Mouse (Mus musculus) midbrain, embryonic 12.5 days (tissue): ENCODE data around the gene Syce3. TPM values are rescaled to one million over a fixed set of nuclear protein-coding genes. Genes with fewer than 3 reads are reported as not detected.

Experiments used
- ATAC-seq: fragments of 200-750 bp; cut with Nextera tagmentation; 2 replicates; pipeline ENCODE4 v1.8.0; 2017; ENCODE audit warnings: low read depth, moderate TSS enrichment, moderate library complexity; ENCODE audit not compliant: low FRiP score
- H3K27ac ChIP-seq: fragments of 300-500 bp; sonication (generic); replicated peaks from 2 replicates; pipeline ENCODE4 v1.5.1; 2016; ENCODE audit warnings: mild to moderate bottlenecking
- H3K27me3 ChIP-seq: fragments of 300-500 bp; sonication (generic); 2 replicates; pipeline ENCODE4 v1.6.1; 2016; ENCODE audit warnings: mild to moderate bottlenecking
- H3K36me3 ChIP-seq: fragments of 300-500 bp; sonication (generic); 2 replicates; pipeline ENCODE4 v1.6.1; 2016
- H3K4me1 ChIP-seq: fragments of 300-500 bp; sonication (generic); 2 replicates; pipeline ENCODE4 v1.6.1; 2016
- H3K4me2 ChIP-seq: fragments of 300-500 bp; sonication (generic); replicated peaks from 2 replicates; pipeline ENCODE4 v1.6.1; 2016; ENCODE audit warnings: mild to moderate bottlenecking, moderate library complexity
- H3K4me3 ChIP-seq: fragments of 300-500 bp; sonication (generic); 2 replicates; pipeline ENCODE4 v1.5.1; 2016; ENCODE audit warnings: mild to moderate bottlenecking
- H3K9ac ChIP-seq: fragments of 300-500 bp; sonication (generic); replicated peaks from 2 replicates; pipeline ENCODE4 v1.6.1; 2016; ENCODE audit warnings: mild to moderate bottlenecking, moderate library complexity
- H3K9me3 ChIP-seq: fragments of 300-500 bp; sonication (generic); 2 replicates; pipeline ENCODE4 v1.6.1; 2016; ENCODE audit warnings: mild to moderate bottlenecking
- WGBS: fragments of 180-500 bp; shearing (Covaris S2); methylation state at CpG from one replicate; pipeline ENCODE4 v1.1.7; 2016; 5-methylcytosine and 5-hydroxymethylcytosine counted together
- polyA plus RNA-seq: library from polyadenylated mRNA; unstranded; fragments of >200 nt; fragmentation: Nextera tagmentation; extraction: Ambion mirVana; gene quantifications from 2 replicates; pipeline ENCODE4 v1.2.1, GENCODE M21; 2016

Gene Syce3
- polyA plus RNA-seq = not detected in 2 replicates

GRCm38 (mm10) chr15:89410118-89410517 is at the start of gene Syce3:
TSS of gene Syce3 (minus strand) at chr15:89410503.
- H3K36me3 ChIP-seq = no peaks in the 10 kb centered on the region
- H3K9ac ChIP-seq = no peak within 1 kb of the TSS
- no peaks in the 10 kb centered on the region for H3K4me1 ChIP-seq
- H3K4me3 ChIP-seq = no peak within 1 kb of the TSS
- H3K27me3 ChIP-seq = no peaks in the 10 kb centered on the region
- ATAC-seq = no peak
- H3K9me3 ChIP-seq = peaks cover 10% of the 10 kb centered on the region
- no peak within 1 kb of the TSS for H3K27ac ChIP-seq
- no peak within 1 kb of the TSS for H3K4me2 ChIP-seq
- 84% methylated on average over 24 of the region's 24 CpGs for WGBS

- Histone ChIP-seq H3K9ac (no peak overlapping the region), H3K4me3 (no peak overlapping the region), H3K9me3 (no peaks in the 10 kb centered on the region), H3K36me3 (peaks cover 68% of the 10 kb centered on the region), H3K27ac (no peak overlapping the region), H3K27me3 (no peaks in the 10 kb centered on the region), H3K4me1 (peaks cover 13% of the 10 kb centered on the region), H3K4me2 (no peak overlapping the region)
- 90% methylated on average over 7 of the region's 7 CpGs for WGBS
- no peak for ATAC-seq
These were observed 49.5 kb upstream of the Syce3 start for GRCm38 (mm10) chr15:89459821-89460220.

GRCm38 (mm10) chr15:89458942-89459341 is 48.6 kb upstream of the Syce3 start:
- peaks cover 17% of the 10 kb centered on the region for H3K4me1 ChIP-seq
- whole genome bisulfite sequencing = 95% methylated on average over 15 of the region's 15 CpGs

GRCm38 (mm10) chr15:89455642-89456041 is 45.3 kb upstream of the Syce3 start:
- 72% methylated on average over 6 of the region's 6 CpGs for WGBS

More at GRCm38 (mm10) chr15:89458942-89459341, 48.6 kb upstream of the Syce3 start:
- H3K27me3 ChIP-seq = no peaks in the 10 kb centered on the region
- no peak overlapping the region for H3K4me3 ChIP-seq
- H3K4me2 ChIP-seq = no peak overlapping the region
- no peak for ATAC-seq
- H3K9me3 ChIP-seq = no peaks in the 10 kb centered on the region
- H3K27ac ChIP-seq = no peak overlapping the region
- peaks cover 68% of the 10 kb centered on the region for H3K36me3 ChIP-seq
- no peak overlapping the region for H3K9ac ChIP-seq

GRCm38 (mm10) chr15:89454857-89455256 is 44.6 kb upstream of the Syce3 start:
- Histone ChIP-seq H3K27ac (peak overlapping the region; percentile 54), H3K9ac (peak overlapping the region; percentile 73), H3K4me1 (peaks cover 23% of the 10 kb centered on the region), H3K4me2 (peak overlapping the region; percentile 90), H3K27me3 (peaks cover 24% of the 10 kb centered on the region), H3K36me3 (peaks cover 33% of the 10 kb centered on the region), H3K9me3 (no peaks in the 10 kb centered on the region), H3K4me3 (peak overlapping the region; percentile 64)
- WGBS = 8% methylated on average over 4 of the region's 6 CpGs
- peak; percentile 35 for ATAC-seq

More at GRCm38 (mm10) chr15:89455642-89456041, 45.3 kb upstream of the Syce3 start:
- peak overlapping the region; percentile 64 for H3K4me3 ChIP-seq
- no peaks in the 10 kb centered on the region for H3K9me3 ChIP-seq
- peaks cover 23% of the 10 kb centered on the region for H3K4me1 ChIP-seq
- peaks cover 24% of the 10 kb centered on the region for H3K27me3 ChIP-seq
- peak overlapping the region; percentile 73 for H3K9ac ChIP-seq
- peaks cover 40% of the 10 kb centered on the region for H3K36me3 ChIP-seq
- no peak overlapping the region for H3K27ac ChIP-seq
- H3K4me2 ChIP-seq = peak overlapping the region; percentile 90
- no peak for ATAC-seq

- Histone ChIP-seq H3K9ac (peak within 1 kb of the TSS; percentile 73), H3K27ac (peak within 1 kb of the TSS; percentile 54), H3K4me2 (peak within 1 kb of the TSS; percentile 90), H3K4me3 (peak within 1 kb of the TSS; percentile 64), H3K36me3 (peaks cover 27% of the 10 kb centered on the region), H3K9me3 (no peaks in the 10 kb centered on the region), H3K4me1 (peaks cover 23% of the 10 kb centered on the region), H3K27me3 (peaks cover 27% of the 10 kb centered on the region)
- WGBS = under 1% methylated on average over 53 of the region's 53 CpGs
- peak; percentile 78 for ATAC-seq
These were observed 43.7 kb upstream of the Syce3 start, which contains the start of gene Mapk8ip2 for GRCm38 (mm10) chr15:89453865-89454478. TSS of gene Mapk8ip2 (plus strand) at chr15:89453913.

GRCm38 (mm10) chr15:89452906-89453864 is 42.9 kb upstream of the Syce3 start:
- Histone ChIP-seq H3K4me2 (peak overlapping the region; percentile 90), H3K27me3 (peaks cover 27% of the 10 kb centered on the region), H3K27ac (peak overlapping the region; percentile 54), H3K9ac (peak overlapping the region; percentile 73), H3K4me1 (peaks cover 23% of the 10 kb centered on the region), H3K9me3 (no peaks in the 10 kb centered on the region), H3K4me3 (peak overlapping the region; percentile 64), H3K36me3 (peaks cover 19% of the 10 kb centered on the region)
- 5% methylated on average over 24 of the region's 24 CpGs for WGBS
- ATAC-seq = peak; percentile 75

GRCm38 (mm10) chr15:89442486-89443070 is 32.3 kb upstream of the Syce3 start:
- no peaks in the 10 kb centered on the region for H3K27me3 ChIP-seq
- WGBS = 45% methylated on average over 8 of the region's 8 CpGs

GRCm38 (mm10) chr15:89435878-89436277 is 25.6 kb upstream of the Syce3 start:
- Histone ChIP-seq H3K9ac (no peak overlapping the region), H3K4me1 (no peaks in the 10 kb centered on the region), H3K4me2 (no peak overlapping the region), H3K27ac (no peak overlapping the region), H3K27me3 (no peaks in the 10 kb centered on the region), H3K4me3 (no peak overlapping the region), H3K36me3 (no peaks in the 10 kb centered on the region), H3K9me3 (no peaks in the 10 kb centered on the region)
- 87% methylated on average over 5 of the region's 5 CpGs for WGBS
- no peak for ATAC-seq

More at GRCm38 (mm10) chr15:89442486-89443070, 32.3 kb upstream of the Syce3 start:
- Histone ChIP-seq H3K9me3 (peaks cover 3% of the 10 kb centered on the region; the same call in 1 of the 2 replicates), H3K9ac (no peak overlapping the region), H3K4me2 (no peak overlapping the region), H3K4me3 (no peak overlapping the region), H3K4me1 (no peaks in the 10 kb centered on the region), H3K36me3 (no peaks in the 10 kb centered on the region), H3K27ac (no peak overlapping the region)
- no peak for ATAC-seq

GRCm38 (mm10) chr15:89434136-89434535 is 23.8 kb upstream of the Syce3 start:
- 0 out of 2 replicates have a peak overlapping the region, but pooled peaks have one; percentile 16 for H3K9ac ChIP-seq
- no peak overlapping the region for H3K27ac ChIP-seq
- H3K36me3 ChIP-seq = no peaks in the 10 kb centered on the region
- no peaks in the 10 kb centered on the region for H3K9me3 ChIP-seq
- no peak for ATAC-seq
- H3K4me2 ChIP-seq = no peak overlapping the region
- no peaks in the 10 kb centered on the region for H3K4me1 ChIP-seq
- no peak overlapping the region for H3K4me3 ChIP-seq
- WGBS = 75% methylated on average over 3 of the region's 3 CpGs
- H3K27me3 ChIP-seq = no peaks in the 10 kb centered on the region

- 76% methylated on average over 4 of the region's 4 CpGs for WGBS
- Histone ChIP-seq H3K9me3 (no peaks in the 10 kb centered on the region), H3K4me2 (no peak overlapping the region), H3K27me3 (no peaks in the 10 kb centered on the region), H3K4me1 (peaks cover 9% of the 10 kb centered on the region), H3K36me3 (0 out of 2 replicates have a peak, but pooled peaks cover 2% of the 10 kb centered on the region), H3K4me3 (no peak overlapping the region), H3K9ac (no peak overlapping the region), H3K27ac (no peak overlapping the region)
- ATAC-seq = no peak
These were observed 22.6 kb upstream of the Syce3 start for GRCm38 (mm10) chr15:89432946-89433345.
